Mouse (Mus musculus) brain, embryonic 14.5 days (tissue): Measurements from ENCODE around the gene Tpsg1.
A peak's percentile ranks its signal among the peaks of the same experiment; 100 is the strongest.

ENCODE experiments used
- CTCF ChIP-seq: fragments of 200-500 bp; IDR thresholded peaks from 2 replicates; pipeline ENCODE4 v1.5.1; 2012; ENCODE audit warnings: inconsistent platforms, mild to moderate bottlenecking, moderate library complexity, borderline replicate concordance; ENCODE audit not compliant: insufficient read depth, insufficient read length; ENCODE audit errors: extremely low read depth
- POLR2A ChIP-seq: fragments of 200-500 bp; IDR thresholded peaks from 2 replicates; pipeline ENCODE4 v1.6.1; 2012; ENCODE audit warnings: mild to moderate bottlenecking, inconsistent platforms, borderline replicate concordance; ENCODE audit not compliant: poor library complexity, insufficient read depth, insufficient read length, severe bottlenecking; ENCODE audit errors: extremely low read depth

- TF ChIP-seq CTCF: peak; percentile 42; the same call in 1 of the 2 replicates
- TF ChIP-seq POLR2A: no peak
Measured at GRCm38 (mm10) chr17:25374011-25374410, 4.9 kb downstream of the Tpsg1 start.
